ENCODE assay signal across 20 mouse cellular contexts in the genomic region with DNA sequence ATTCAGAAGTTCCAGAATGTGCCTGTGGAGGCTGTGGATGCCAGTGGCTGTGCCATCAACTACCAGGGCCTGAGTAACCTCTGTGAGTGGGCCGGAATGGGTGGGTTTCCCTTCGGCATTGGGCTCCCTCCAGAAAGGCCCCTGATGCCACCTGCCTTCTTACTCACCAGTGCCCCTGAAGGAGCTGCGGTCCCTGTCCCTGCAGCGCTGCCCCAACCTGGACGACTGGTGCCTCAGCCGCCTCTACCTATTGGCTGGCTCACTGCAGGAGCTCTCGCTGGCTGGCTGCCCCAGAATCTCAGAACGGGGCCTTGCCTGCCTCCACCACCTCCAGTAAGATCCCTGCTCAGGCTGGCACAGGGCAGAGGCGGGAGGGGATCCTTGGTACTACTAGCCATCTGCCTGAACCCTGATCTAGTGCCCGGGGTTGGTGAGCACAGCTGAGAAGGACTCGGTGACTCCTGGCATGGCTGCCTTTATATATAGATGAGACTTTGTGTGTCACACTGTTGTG. TPM values are rescaled to one million over a fixed set of nuclear protein-coding genes. Genes with fewer than 3 reads are reported as not detected.
"Had no signal": no experiment of that assay in that cellular context is flagged by ENCODE, and none has a peak within 500 bp of the region (broad histone marks: within the 10 kb centered on the region; RNA-seq: fewer than 3 reads in every experiment).

No protein-coding gene starts in this region.

- DNase-seq: kidney, postnatal 14 days; lung, embryonic 14.5 days; lung, postnatal 10 days; midbrain, embryonic 14.5 days; right cerebral cortex, adult 18-20 months; right cerebral cortex, postnatal 25 days; thymus, adult 18-20 months; thymus, postnatal 14 days had no signal

- H3K4me3 ChIP-seq: left cerebral cortex, adult 2 months; limb, embryonic 15.5 days; liver, embryonic 12.5 days; midbrain, embryonic 10.5 days; myocyte; neural tube, embryonic 15.5 days had no signal

- H3K27ac ChIP-seq: left cerebral cortex, adult 2 months; liver, embryonic 12.5 days; midbrain, embryonic 10.5 days; neural tube, embryonic 15.5 days had no signal

RNA-seq across cellular contexts. Expression of a gene that starts 8.2 kb away (rescaled TPM):
- total RNA-seq: layer of hippocampus, adult 8-10 months; left cerebral cortex, adult 2 months; left cerebral cortex, postnatal 14 days; megakaryocyte, adult 5-6 weeks had no signal
- polyA plus RNA-seq: limb, embryonic 11.5 days; limb, embryonic 15.5 days; lung, embryonic 14.5 days; midbrain, embryonic 10.5 days; midbrain, embryonic 14.5 days; myocyte; neural tube, embryonic 11.5 days; neural tube, embryonic 15.5 days; stomach, embryonic 14.5 days had no signal
